Mouse (Mus musculus): ENCODE results near the gene Sgpp2. TPM values are rescaled to one million over a fixed set of nuclear protein-coding genes. Genes with fewer than 3 reads are reported as not detected.

Gene Sgpp2
- under 1 TPM; 0.38 to 0.64 TPM for total RNA-seq (2021)

DNA sequence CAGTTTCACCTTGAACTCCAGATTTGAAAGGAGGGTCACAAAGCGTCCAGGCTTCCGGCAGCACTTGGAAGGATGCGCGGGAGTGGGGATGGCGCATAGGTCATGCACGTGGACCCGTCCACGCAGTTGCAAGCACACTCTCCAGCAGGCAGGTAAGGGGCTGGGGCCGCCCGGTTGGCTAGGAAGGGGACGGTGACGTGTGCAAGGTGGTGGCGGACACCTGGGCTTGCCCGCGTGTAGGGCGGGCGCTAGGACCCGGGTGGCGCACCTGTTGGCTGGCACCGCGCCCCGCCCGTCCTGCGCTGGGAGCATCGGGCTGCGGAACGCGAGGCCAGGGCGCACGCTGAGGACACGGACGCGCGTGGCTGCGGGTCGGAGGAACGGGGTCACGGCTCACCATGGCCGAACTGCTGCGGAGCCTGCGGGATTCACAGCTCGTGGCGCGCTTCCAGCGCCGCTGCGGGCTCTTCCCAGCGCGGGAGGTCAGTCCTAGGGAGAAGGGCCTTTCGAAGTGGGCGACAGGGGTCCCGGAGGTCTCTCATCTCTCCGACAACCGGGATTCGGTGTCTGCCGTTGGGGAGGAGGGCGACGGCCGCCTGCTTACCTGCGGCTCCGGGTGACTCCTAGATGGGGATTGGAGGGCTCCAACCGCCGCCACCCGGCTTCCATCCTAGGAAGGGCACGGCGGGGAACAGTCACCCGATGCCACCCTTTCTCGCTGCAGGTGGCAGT lies at the start of gene Sgpp2:
Gene Sgpp2 (plus strand): TSS at position 325 of the 732 bp plus-strand sequence.
- intact Hi-C loops (cut with DNase I), result loop anchor here (10.0 kb wide), 1 partner anchor 335 kb away; no protein-coding TSS in a partner anchor
- DNase-seq, result peak; percentile 41

DNA sequence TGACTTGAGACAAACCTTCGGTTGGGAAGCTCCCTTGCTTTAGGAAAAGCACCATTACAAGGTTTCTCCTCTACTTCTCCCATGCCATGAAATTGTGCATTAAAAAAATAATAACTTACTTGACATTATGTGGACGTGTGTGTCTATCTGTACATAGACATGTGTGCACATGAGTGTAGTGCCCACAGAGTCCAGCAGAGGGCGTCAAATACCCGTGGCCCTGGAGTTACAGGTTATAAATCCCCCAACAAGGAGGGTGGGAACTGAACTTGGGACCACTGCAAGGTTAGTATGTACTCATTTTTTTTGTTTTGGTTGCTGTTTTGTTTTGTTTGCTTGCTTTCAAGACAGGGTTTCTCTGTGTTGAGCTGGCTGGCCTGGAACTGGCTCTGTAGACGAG lies 42.6 kb upstream of the Sgpp2 start:
- intact Hi-C loops (cut with DNase I), result no loop called here
- no peak for DNase-seq

DNA sequence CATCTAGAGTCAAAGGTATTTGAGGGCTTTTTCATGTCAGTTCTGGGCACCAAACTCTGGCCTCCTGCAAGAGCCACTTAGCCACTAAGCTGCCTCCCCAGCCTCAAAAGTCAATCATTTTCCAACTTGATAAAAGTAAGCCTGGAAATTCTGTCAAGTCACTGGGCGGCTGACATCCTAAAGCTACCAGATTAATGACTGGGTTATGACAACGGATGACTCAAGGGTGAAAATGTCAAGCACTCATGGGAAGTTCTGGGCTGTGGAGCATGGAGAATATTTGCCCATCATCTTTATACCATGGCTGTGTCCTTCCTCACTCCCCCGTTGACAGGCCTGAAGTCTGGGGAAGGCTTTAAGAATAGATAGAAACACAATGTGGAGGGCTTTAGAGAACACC lies 37.2 kb upstream of the Sgpp2 start:
- no peak for DNase-seq
- intact Hi-C loops (cut with DNase I), result no loop called here

DNA sequence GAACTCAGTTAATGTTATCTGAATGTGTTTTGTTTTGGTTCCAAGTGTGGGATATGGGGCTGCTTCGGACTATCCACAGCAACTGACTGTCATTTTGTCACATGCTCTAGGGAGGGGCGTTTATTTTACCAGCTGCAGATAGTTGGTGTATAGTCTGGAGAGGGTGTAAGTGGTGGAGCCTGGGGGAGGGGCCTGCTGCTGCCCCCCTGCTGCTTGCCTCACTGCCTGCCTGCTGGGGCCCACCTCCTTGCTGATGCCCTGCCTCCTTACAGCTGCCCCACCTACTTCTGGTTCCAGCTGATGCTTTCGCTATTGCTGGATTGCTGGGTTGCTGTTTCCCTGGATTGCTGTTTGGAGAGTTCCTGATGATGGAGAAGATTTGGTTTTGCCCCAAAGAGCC lies 31.0 kb upstream of the Sgpp2 start:
- intact Hi-C loops (cut with DNase I), result no loop called here
- no peak for DNase-seq

DNA sequence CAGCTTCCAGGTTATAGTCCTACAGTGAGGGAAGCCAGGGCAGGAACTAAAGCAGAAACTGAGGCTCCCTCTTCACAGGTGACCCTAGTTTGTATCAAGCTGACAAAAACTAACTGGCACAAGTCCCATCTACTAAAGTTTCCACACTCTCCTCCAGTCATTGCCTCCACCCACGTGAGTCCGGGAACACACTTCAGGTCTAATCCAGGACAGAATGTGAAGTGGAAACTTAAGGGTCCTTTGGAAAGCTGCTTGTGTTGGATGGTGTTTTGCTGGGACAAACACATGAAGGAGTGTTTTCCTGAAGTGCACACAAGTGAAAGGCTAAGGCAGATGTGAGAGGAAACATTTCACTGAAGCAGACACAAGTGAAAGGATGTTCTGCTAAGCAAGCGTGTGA lies 17.7 kb upstream of the Sgpp2 start:
- intact Hi-C loops (cut with DNase I), result no loop called here
- DNase-seq, result no peak

DNA sequence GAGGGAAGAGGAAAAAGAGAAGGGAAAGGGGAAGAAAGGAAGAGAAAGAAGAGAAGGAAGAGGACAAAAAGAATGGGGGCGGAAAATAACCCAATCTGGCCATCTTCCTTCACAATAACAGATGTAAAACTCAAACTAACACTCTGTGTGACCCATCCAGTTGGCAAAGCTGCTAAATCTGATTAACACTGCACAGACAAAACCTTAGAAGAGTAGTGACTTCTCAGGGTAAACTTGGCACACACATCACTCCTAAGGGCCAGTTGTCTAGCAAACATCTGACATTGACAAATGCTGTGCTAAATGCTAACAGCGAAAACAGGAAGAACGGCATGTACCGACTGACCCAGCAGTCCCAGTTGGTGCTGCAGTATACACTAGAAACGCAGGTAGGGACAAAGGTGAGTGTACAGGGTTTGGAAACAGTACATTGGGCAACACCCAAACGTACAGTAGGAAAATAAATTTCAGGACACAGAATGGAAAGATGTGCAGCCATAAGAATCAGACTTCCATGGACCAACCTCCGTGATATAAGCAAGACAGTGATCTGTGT lies 10.4 kb upstream of the Sgpp2 start:
- intact Hi-C loops (cut with DNase I), result no loop called here
- no peak for DNase-seq

DNA sequence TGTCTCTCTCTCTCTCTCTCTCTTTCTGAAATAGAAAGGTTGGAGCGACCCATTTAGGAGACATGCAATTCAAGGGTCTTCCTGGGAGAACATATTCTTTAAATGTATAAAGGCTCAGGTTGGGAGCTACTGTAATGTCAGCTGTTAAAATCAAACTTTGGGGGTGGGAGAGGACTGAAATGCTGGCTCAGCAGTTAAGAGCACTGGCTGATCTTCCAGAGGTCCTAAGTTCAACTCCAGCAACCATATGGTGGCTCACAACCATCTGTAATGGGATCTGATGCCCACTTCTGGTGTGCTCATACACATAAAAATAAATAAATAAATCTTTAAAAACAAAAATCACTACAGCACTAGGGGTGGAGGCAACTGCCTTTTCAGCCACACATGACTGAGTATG lies 1.5 kb upstream of the Sgpp2 start:
- intact Hi-C loops (cut with DNase I), result no loop called here
- no peak for DNase-seq

DNA sequence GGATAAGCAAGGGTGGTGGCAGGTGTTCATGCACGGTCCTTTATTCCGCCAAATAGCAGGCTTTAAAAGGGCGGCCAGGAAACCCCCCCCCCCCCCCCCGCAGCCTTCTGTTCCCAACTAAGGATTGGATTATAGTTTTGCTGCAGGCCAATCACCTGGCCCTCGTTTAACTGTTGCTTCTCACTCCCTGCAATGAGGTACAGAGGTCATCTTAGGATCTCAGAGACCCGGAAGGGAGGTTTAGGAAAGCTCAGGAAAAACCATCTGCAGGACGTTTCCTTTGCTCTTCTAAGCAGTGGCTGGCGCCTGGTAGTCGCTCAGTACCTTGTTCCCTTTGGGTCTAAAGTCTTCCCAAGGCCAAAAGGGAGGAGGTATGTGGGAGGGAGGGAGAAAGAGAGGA lies 865 bp upstream of the Sgpp2 start:
- no peak for DNase-seq
- intact Hi-C loops (cut with DNase I), result no loop called here

DNA sequence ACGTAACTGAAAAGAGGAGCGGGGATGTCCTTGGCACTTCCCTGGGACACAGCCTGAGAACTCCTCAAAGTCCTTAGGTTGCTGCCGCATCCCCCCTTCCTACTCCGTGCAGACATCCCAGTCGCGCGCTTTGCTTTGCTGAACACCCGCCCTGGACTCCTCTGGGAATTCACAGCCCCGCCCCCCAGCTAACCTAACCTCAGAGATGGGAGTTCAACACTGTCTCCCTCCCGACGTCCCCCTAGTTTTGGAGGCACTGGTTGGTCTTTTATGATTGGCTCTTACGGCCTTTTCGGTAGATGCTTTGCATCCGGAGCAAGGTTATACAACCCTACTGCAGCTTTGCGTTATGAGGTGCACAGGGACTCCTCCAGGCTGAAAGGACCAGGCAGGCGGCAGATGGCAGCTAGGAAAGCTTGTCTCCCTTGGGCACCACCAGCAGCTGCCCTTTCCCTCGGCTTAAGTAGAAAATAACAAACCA lies 756 bp downstream of the Sgpp2 start:
- intact Hi-C loops (cut with DNase I), result loop anchor here (10.0 kb wide), 1 partner anchor 336 kb away; no protein-coding TSS in a partner anchor

DNA sequence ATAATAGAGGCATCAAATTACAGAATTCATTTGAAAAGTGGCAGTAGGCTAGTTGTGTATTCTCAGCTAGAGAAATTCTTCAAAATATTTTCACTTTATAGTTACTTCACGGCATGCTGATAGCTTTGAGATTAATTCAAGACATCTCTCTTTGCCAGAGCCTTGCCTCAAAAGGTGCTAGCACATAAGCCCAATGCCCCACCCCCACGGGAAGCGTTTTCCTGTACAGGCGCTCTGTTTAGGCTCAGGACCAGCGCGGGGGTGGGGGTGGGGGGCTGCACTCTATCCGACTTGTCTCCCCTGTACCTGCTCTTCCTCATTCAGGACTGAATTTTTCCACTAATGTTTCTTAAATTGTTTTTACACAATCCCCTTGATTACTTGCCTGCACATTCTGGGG lies 1.3 kb downstream of the Sgpp2 start:
- intact Hi-C loops (cut with DNase I), result loop anchor here (10.0 kb wide), 1 partner anchor 337 kb away; no protein-coding TSS in a partner anchor
- DNase-seq, result peak; percentile 33

More for the DNA sequence above, 756 bp downstream of the Sgpp2 start:
- peak; percentile 77 for DNase-seq

DNA sequence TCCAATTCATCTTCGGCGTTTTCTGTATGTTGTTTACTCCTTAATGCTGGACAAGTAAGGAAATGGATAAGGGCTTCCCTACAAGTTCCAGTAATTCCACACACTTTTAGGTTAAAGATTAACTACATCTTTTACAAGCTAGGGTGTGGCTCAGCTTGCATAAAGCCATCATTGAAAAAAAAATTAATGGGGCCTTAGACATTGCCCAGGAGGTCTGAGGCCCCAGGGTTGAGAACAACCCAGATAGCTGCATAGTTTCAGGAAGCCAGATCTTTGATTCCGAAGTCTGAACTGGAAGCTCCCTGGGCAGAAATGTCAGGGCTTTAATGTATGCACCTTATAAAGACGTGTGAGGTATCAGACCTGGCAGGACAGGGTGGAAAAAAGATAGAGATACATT lies 2.8 kb downstream of the Sgpp2 start:
- no peak for DNase-seq
- intact Hi-C loops (cut with DNase I), result loop anchor here (10.0 kb wide), 1 partner anchor 338 kb away; no protein-coding TSS in a partner anchor

DNA sequence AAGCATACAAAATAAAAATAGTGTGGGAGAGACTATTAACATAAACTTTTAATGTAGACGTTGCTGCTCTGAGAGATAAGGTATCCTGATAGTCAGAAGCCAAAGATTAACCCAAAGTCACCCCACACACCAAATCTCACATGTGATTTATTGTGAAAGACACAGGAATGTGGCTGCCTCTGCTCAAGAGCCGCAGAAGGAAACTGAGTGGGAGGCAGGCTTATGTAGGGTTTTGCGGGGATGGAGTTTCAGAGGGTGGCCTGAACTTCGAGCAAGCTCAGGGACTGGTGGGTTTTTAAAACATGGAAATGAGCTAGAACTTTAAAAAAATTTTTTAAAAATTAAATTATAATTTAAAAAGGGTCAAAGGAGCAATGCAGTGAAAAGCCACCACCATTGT lies 3.8 kb downstream of the Sgpp2 start:
- intact Hi-C loops (cut with DNase I), result loop anchor here (10.0 kb wide), 1 partner anchor 339 kb away; no protein-coding TSS in a partner anchor
- DNase-seq, result no peak

DNA sequence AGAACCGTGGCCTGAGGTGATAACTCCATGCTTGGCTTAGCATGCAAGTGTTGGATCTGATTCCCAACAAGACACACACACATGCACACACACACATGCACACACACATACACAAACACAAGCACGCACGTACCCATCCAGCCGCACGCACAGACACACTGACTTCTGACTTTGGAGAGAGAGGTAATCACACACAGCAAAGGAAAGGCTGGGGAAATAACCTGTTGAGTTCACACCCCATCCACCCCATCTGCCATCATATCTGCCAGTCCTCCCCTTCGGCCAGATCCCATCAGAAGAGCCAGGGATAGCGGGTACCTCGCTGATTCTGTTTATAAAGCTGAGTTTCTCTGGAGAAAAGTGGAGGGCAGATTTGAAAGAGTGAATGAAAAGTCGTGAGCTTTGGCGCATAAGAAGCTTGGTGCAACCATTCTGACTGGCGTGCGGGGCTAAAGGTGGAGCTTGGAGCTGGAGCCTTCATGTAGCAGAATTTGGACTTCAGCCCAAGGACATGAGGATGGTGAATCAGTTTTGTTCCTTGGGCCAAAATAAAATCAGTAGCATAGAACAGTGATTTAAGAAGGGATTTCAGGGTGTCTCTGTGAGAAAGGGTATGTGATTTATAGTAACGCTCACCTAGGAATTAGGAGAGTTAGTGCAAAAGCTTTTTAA lies 8.1 kb downstream of the Sgpp2 start:
- DNase-seq, result no peak
- intact Hi-C loops (cut with DNase I), result loop anchor here (10.0 kb wide), 1 partner anchor 343 kb away; no protein-coding TSS in a partner anchor

DNA sequence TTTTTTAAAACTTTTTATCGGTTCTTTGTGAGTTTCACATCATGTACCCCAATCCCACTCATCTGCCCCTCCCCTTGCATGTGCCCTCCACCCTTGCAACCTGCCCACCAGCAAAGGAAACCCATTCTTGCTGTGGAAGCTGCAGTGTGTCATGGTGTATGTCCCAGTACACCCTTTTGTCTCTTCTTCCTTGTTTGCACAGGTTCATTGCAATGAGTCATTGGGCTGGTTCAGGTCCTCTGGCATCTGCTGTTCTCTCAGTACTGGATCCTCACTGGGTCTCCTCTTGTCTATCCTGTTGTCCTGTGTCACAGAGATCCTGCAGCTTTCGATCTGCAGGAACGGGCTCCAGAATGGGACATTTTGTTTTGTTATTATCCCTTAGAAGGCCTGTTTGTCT lies 10.1 kb downstream of the Sgpp2 start:
- intact Hi-C loops (cut with DNase I), result no loop called here
- DNase-seq, result no peak

DNA sequence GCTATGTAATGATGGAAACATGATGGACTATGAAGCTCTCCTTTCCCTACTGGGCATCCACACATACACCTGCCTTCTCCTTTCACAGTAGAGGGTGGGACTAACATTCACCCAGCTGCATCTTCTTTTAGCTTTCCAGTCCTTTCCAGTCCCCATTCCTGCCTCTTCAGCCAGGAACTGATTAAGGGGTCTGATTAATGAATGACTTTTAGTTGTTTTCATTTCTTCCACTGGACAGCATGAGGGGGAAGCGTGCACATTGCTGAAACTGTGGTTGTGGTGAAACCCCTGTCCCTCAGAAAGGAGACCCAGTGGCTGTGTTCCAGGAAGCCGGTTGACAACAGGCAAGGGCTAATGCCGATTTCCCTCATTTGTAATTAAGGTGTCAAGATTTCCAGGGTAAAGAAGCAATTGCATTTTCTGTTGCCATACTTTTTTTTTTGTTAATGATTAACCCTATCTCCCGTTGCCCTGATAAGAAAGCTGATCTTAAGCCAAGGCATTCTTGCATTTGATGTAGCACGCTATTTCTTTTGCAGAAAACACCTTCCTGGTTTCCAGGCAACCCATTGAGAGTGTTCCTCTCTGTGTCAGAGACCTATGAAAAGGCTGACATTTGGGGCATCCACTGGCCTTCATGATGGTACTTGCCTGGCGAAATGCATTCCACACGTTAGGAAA lies 12.1 kb downstream of the Sgpp2 start:
- intact Hi-C loops (cut with DNase I), result no loop called here
- DNase-seq, result no peak

DNA sequence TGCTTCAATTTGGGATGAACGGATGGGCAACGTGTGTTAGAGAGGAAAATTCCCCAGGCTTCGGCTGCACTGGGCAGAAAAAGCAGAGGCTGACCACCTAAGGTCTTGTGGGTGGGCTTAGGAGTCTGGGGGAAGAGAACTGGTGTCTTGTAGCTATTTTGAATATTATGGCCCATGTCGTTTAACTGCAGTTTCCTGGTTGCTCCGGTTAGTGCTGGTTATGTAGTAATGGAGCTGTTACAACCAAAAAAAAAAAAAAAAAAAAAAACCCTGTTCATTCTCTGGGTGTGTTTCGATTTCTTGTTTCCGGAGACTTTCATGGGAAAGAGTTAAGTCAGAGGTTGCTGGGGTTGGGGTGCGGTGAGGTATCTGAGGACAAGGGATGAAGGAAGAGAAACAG lies 12.7 kb downstream of the Sgpp2 start:
- no peak for DNase-seq
- intact Hi-C loops (cut with DNase I), result no loop called here

DNA sequence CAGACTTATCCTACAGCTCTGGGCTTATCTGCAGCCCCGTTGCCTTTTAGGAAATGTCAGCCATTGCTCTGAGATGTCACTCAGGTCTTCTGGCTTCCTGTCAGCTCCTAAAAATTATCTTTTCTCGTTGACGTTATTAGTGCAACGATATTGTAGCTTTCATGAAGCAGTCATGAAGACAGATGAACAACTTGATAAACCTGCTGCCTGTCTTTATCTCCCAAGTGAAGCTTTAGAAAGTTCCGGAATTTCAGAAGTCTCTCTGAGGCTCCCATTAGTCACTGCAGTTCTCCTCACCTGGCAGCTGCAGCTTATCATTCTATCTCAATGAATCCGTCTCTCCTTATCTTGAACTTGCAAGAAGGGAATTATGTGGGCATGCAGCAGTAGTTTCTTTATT lies 13.9 kb downstream of the Sgpp2 start:
- intact Hi-C loops (cut with DNase I), result no loop called here
- DNase-seq, result no peak

DNA sequence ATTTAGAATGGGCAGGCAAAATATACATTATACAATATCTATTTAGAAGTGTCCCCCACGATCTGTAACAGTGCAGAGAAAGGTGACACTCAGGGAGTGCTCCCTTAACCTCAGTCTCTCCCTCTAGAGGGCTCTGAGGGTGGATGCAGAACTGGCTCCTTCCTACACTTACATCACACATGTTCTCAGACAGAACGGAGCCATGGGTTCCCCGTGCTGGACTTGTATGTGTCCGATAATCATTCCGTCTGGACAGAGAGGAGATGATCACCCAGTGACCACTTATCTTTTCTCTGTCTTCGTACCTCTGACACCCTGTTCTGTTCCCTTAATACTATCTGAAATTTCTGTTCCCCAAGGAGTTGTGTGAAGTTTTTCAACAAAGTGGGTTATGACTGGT lies 15.7 kb downstream of the Sgpp2 start:
- DNase-seq, result no peak
- intact Hi-C loops (cut with DNase I), result no loop called here

DNA sequence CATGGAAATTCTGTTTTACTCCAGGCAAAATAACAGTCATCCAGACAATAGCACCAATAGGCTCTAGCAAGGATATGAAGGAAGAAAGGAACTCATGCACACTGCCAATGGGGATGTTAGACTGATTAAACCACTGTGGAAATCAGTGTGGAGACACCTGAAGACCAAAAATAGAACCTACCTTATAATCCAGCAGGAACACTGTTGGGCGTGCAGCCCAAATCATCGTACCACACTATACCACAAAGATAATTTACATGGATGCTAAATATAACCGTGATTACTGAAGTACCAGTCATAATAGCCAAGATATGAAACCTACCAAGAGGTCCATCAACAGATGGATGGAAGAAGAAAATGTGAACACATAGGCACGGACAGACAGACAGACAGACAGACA lies 18.5 kb downstream of the Sgpp2 start:
- intact Hi-C loops (cut with DNase I), result no loop called here
- no peak for DNase-seq

DNA sequence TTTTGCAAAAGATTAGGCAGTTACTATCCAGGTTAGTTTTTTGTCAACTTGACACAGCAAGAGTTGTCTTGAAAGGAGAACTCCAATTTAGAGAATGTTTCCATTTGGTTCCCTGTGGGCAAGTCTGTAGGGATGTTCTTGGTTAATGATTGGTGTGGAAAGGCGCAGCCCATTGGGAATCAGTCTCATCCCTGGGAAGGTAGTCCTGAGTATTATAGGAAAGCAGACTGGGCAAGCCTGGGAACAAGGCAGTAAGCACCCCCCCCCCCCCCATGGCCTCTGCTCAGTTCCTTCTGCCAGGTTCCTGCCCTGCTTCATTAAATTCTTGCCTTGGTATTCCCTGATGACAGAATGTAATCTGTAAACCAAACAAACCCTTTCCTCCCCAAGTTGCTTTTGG lies 19.7 kb downstream of the Sgpp2 start:
- DNase-seq, result no peak
- intact Hi-C loops (cut with DNase I), result no loop called here

DNA sequence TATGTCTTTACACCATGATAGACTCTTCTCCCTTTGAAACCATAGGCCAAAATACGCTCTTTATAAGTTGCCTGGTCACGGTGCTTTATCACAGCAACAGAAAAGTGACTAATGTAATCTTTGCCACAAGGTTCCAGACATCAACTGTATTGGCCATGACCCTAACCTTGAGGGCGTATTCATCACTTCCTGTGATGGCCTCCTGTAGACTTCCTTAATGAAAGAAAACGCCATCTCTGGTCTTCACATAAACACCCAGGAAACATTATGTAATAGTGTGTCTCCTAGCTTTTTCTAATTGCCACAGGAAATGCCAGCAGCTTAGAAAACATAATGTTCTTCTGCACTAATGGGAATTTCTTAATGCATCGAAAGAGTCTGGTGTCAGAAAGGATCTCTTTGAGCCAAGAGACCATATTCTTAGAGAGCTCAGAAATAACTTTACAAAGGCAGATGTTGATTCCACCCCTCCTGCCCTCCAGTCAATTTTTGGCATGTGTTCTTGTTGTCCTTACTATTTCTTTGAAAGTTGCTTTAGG lies 20.5 kb downstream of the Sgpp2 start:
- intact Hi-C loops (cut with DNase I), result no loop called here
- DNase-seq, result no peak
